Mouse (Mus musculus) left cerebral cortex, postnatal 10 days (tissue): Measurements from ENCODE around the gene Dag1. TPM values are rescaled to one million over a fixed set of nuclear protein-coding genes. Genes with fewer than 3 reads are reported as not detected.
A peak's percentile ranks its signal among the peaks of the same experiment; 100 is the strongest.

Source experiments
- DNase-seq, 2 experiments: peaks; one replicate each; pipeline ENCODE4 v3.0.0; 2021 to 2022; ENCODE audit warnings: low spot score in 2 of 2, mixed read lengths in 1 of 2; ENCODE audit errors: extremely low spot score in 1 of 2
- intact Hi-C: fragments of 180-260 bp; cut with DNase I; formaldehyde crosslinking; loops from one replicate; pipeline ENCODE4 v1.15.1; 2025
- total RNA-seq, 2 experiments: library from RNA; stranded (reverse); gene quantifications; 2 replicates each; pipeline ENCODE4 v1.2.3; 2021

The Dag1 gene
- total RNA-seq, 2 experiments from 2014 or later = 131 to 135 TPM

DNA sequence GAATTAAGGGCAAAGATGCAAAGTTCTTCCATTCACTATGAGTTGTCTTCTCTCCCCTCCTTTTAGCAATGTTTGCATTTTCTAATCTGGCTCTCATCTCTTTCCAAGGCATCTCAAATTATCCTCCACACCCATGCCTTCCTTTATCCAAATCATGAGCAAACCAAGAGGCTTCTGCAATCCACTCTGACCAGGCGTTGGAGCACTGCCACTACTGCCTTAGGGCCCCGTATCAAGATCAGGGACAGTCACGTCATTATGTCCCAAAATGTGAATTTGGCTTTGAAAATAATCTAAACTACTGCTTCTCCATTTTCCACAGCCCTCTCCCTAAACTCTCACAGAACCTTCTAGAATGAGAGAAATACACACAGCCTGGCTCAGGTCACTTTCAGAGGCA lies 19.2 kb downstream of the Dag1 start:
- no peak for DNase-seq
- intact Hi-C loops = no loop called here

DNA sequence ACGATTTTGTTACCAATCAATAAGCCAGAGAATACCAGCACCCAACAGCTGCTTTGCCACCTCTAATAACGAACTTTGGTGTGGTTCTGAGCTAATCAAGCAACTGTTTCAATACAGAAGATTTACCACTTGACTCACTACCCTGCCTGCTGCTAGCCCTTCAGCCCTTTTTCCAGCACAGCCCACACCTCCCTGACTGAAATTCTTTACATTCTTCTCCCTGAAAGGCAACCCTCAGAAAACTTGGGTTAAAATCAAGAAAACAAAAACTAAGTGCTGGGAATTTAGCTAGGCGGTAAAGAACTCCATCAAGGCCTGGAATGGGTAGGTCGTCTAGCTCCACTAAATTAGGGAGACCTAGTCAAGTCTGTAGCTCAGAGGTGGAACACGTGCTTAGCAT lies 23.8 kb downstream of the Dag1 start:
- intact Hi-C loops = no loop called here
- DNase-seq = no peak

DNA sequence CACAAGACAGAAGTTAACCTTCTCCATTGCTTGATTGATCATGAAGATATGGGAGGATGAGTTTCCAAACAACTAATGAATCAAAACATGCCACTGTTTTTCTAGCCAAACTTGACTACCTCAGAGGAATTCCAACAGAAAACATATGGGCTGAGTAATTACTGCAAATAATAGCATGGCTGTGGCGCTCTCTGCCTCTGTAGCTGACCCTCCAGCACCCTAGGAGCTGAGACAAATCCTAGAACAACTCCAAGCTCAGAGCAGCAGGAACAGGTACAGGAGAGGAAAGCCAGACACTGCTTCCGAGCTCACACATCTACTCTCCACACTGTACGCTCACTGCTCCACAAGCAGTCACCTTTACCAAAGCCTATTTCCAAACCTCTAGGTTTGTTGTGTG lies 24.9 kb downstream of the Dag1 start:
- DNase-seq = no peak
- intact Hi-C loops = no loop called here

DNA sequence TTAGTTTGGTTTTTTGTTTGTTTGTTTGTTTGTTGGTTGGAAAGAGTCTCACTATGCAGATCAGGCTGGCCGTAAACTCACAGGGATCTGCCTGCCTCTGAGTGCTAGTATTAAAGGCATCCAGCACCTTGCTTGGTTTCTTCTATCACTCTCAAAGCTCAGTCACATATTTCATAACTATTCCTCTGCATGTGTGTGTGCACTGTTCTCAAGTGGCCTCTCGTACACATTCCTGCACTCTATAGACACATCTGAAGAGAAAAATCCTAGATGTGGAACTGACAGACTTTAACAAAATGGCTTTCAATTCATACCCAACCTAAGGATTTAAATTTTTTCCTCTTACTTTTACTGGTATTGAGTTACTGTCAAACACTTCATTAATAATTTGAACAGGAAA lies 25.4 kb downstream of the Dag1 start:
- no peak for DNase-seq
- intact Hi-C loops = no loop called here

DNA sequence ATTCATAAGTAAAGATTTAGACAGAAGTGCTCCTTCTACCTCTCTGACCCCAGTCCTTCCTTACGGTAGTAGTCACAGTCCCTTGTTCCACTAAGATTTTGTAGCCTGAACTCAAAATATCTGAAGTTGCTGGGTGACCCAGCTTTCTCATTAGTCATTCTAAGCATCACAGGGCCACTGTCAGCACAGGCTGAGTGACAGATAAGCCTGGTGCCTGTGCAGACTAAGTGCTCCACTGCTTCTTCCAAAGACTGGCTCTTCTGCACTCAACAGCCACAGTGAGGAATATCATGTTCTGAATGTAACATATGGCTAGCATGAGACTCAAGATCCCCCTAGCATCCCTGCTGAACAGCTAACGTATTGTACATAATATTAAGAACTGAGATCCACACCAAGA lies 29.1 kb downstream of the Dag1 start:
- intact Hi-C loops = no loop called here
- DNase-seq = no peak

DNA sequence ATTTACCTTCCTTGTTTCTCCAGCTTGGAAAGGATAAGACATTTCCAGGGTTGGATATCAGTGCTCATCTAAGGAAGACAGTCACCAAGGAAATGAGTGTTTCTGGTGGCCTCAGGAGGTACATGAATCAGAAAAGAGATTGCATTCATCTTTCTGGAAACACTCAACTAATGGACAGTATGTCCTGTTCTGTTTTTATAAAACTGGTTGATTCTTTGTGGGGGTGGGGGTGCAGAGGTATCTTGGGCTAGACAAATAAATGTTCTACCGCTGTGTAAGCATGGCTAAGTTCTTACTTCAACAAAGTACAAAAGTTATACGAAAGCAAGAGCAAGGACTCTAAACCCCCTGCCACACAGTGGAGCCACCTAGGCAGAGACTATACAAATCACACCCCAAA lies 30.9 kb downstream of the Dag1 start:
- intact Hi-C loops = no loop called here
- DNase-seq = no peak

DNA sequence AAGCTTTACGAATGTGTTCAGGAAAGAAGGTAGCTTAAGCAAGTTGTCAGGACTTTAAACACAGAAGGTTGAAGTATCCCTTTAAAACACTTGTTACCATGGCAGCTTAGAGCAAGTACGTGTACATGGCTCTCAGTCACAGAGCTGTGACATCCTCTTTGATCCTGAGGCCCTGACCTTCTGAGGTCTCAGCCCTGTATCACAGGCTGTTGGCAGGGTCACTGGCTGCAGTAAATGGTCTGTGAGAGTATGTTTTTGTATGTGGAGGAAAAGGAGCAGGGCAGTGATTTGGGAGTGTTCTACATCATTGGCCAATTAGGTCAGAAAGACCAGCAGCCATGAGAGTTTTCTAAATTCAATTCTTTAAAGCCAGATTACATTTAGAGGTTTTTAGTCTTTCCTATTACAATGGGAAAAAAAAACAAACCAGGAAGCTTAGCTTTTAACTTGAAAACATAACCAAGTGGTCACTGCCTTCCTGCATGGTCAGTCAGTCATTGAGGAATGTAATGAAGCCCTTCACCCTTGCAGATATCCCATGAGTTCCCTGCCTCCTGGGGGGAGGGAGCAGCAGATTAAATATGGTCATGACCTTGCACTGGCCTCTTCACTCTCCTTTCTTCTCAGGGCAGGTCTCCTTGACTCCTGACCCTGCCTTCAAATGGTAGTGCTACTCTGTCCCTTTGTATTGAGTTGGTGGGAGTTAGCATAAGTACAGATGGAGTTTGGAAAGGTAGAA lies 35.7 kb downstream of the Dag1 start:
- intact Hi-C loops = no loop called here
- DNase-seq = no peak

DNA sequence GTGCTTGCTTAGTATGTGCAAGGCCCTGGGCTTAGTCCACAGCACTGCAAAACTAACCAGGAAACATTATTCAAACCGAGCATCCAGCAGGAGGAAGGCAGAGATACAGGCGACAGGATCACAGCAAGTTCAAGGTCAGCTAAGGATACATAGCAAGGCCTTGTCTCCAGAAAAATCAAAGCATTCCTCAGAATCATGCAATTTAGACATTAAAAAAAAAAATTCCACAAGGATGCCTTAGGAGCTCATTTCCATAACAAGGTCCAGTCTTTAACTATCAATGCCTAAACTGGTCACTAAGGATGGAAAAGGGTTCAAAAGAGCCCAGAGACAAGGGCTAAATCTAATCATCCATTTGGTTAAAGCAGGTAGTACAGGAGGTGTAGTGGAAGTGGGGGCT lies 38.6 kb downstream of the Dag1 start:
- DNase-seq = no peak
- intact Hi-C loops = no loop called here

DNA sequence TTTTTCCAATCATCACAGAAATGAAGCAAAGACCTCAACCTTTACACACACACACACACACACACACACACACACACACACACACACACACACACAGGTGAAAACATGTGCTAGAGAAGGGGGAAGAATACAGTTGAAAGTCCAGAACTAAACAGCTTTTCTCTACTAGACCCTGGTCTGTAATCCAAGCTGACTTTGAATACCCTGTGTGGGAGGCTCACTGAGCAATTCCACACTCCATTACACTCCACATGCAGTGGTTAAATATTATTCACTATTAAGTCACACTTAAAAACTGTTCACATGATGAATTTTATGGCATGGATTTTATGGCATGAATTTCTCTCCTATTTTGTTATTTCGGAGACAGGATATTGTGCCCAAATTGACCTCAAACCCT lies 40.1 kb downstream of the Dag1 start:
- intact Hi-C loops = no loop called here
- DNase-seq = no peak

DNA sequence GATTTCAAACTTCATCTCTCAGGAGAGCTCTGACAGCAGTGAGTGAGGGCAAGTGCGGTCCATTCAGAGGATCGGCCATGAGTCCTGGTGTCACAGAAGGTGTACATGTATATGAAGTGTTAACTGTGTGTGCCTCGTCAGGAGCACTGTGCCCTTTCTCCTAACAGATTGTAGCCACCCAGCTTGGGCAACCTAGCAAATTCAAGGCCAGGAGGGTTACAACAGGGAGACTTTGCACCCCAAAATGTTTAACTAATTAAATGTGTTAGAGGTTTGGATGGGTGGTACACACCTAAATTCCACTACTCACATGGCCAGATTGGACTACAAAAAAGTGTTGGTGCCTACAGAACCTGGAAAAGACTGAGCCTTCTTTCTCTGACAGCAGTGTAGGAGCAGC lies 42.2 kb downstream of the Dag1 start:
- intact Hi-C loops = no loop called here
- DNase-seq = no peak

DNA sequence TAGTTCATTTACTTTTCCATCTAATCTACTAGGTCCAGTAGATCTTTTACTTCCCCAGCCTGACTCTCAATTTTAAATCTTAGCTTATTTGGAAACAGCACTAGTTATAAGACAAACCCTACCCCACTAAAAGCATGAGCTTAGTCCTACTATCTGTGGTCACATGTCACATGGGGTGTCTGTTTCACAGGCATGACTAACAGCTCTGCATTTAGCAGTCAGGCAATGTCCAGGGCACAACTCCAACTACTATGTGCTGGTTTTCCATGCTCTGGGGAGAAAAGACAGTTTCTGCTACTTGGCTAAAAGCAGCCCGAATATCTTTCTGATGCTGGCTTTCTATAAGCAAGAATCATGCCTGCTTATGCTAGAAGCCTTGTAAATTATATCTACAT lies 43.4 kb downstream of the Dag1 start:
- peak in 1 of 2 experiments; percentile 59 for DNase-seq
- intact Hi-C loops = no loop called here

DNA sequence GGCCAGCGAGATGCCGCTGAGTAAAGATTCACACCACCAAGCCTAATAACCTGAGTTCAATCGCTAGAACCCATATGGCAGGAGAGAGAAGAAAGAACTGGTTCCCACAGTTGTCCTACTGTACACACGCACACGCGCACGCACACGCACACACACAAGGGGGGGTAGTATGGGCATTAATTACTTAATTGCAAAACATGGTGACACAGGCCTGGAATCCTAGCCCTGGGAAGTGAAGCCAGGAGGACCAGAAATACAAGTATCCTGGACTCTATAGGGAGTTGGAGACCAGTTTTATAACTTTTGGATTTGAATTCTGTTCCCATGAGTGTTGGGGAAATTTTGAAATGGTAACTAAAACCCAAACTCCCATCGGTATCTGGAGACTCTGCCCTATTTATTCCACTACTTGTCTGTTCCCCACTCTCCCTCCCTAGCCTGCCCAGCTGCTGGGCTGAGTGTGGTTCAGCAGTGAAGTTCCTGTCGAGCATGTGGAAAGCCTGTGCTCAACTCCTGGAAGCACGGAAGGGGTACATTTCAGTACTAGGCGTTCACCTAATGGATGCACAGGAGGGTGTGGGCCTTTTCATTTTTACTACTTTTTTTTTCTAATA lies 43.9 kb downstream of the Dag1 start:
- intact Hi-C loops = no loop called here
- DNase-seq = no peak

DNA sequence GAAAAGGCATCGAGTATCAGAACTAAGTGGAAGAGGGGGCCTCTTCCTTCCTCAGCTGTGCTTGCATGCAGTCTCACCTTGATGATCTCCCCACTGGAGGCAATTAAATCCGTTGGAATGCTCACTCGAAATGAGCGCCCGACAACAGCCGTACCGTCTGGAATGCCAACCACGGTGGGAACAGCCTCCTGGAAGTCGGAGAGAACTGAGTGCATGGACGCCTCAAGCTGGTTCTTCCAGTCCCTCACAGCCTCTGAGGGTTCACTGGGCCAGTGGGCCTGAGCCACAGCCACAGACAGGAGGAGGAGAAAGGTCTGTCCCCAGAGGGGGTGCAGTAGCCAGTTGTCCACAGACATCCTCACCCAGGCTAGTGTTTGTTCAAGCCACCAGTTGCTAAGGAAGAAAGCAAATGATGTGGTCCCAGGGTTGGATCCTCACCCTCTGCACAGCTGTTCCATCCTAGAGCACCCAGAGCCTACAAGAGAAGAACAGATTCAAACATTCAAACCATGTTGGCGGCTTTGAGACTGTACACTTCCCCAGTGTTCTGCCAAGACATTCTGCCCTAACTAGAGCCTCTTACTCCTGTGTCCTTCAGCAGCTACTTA lies 45.7 kb downstream of the Dag1 start:
- DNase-seq = no peak
- intact Hi-C loops = no loop called here

DNA sequence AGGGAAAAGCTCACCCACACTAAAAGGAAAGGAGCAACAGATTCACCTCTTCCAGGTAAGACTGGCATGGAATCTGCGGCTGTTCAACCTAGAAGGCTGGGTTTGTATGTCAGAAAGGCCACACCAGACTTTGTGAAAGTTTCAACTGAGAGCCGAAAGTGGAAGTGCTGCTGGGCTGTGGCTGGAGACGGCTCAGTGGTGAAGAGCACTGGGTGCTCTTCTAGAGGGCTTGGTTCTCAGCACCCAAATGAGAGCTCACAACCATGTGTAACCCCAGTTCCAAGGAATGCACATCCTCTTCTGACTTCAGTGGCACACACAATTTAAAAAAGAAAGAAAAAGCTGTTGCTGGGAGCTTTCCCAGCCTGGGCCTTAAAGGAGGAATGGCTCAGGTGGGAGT lies 46.4 kb downstream of the Dag1 start:
- intact Hi-C loops = no loop called here

DNA sequence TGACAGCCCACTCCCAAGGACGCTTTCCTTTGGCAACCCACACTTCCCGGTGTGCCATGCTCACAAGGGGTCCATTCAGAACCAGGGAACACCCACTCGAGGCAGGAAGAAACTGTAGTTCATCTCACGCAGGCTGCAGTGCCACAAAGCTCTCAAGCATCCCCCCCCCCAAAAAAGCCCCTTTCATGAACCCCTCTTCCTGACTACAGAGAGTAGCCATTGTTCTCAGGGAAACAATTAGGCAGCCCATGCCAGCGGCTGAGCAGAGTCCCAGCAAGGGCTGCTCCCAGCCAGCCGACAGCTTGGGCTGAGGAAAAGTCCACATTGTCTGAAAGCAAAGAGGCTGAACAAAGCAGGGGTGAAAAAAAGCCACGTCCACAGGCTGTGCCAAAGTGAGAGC lies 50.7 kb downstream of the Dag1 start:
- intact Hi-C loops = no loop called here
- DNase-seq = peak in 1 of 2 experiments; percentile 51

More for the DNA sequence above, 46.4 kb downstream of the Dag1 start:
- no peak for DNase-seq

DNA sequence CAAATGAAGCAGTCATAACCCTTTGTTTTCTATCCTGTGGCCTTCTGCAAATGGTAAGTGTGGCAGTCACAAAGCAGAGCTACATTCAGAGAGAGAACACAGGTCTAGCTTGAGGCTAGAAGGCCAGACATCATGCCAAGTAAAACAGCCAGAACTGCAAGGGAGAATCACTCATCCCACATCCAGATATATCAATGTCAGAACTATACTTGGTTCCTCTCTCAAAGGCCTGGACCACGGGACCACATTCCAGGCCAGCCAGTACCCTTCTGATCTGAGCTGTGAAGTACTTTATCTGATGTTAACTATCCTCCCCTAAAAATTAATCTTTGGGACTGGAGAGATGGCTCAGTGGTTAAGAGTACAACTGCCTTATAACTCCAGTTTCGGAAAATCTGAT lies 51.3 kb downstream of the Dag1 start:
- intact Hi-C loops = no loop called here
- no peak for DNase-seq

DNA sequence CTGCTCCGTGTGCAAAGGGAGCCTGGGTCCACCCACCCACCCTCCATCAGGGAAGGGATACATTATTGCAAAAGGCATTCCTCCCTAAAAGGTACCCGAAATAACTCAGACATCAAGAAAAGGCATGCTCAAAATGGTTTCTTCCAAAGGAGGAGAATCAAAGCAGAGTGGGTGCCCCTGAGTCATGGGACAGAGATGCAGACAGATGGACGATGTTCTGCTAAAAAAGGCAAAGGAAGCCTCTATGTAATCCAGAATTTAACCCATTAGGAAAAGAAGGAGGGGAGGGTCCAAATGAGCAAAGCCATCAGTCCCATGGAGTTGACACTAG lies 58.2 kb downstream of the Dag1 start:
- no peak for DNase-seq
- intact Hi-C loops = no loop called here

DNA sequence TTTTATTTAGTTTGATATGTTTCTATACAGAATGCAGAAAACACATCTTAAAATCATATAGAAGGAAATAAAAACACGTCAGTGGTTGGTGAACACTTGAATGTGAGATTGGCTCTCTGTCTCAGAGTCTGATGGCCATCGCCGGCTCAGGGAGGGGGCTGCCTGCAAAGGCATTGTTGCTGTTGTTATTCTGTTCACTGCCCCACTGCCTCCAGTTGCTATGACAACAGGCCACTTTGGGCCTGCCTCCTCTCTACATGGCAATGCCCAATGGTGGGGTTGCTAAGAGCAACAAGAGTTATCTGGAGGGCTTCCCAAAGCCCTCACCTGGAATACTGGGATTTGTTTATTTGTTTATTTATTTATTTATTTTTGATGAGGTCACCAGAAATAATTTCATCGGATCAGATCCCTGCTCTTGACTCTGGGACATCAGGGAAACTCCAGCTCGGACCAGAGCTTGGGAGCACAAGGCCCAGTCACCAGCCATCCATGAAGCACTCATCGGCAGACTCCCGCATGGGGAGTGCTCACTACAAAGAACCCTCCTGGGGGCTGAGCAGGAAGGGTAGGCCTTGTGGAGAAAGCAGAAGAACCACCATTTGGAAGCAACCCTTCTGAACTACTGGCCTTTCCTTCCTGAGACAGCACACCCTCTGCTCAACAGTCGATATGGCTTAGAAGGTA lies 58.7 kb downstream of the Dag1 start:
- intact Hi-C loops = loop anchor here (5.0 kb wide), 1 partner anchor 77 kb away; no protein-coding TSS in a partner anchor
- peak in 1 of 2 experiments; percentile 50 for DNase-seq

DNA sequence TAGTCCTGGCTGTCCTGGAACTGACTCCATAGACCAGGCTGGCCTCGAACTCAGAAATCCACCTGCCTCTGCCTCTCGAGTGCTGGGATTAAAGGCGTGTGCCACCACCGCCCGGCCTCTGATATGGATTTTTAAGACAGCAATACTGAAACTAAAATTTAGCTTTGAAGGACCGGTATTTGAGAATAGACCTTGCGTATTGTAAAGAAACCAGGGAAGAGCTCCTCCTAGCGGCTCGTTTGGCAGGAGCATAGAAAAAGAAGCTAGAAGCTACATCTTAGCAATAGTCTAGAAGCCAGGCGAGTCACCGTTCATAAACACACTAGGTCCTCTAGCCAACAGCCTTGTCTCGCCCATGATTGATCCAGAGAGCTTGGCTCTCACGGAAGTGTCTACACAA lies 60.7 kb downstream of the Dag1 start:
- intact Hi-C loops = loop anchor here (5.0 kb wide), 1 partner anchor 79 kb away; no protein-coding TSS in a partner anchor
- peak; percentile 71 to 80 for DNase-seq

DNA sequence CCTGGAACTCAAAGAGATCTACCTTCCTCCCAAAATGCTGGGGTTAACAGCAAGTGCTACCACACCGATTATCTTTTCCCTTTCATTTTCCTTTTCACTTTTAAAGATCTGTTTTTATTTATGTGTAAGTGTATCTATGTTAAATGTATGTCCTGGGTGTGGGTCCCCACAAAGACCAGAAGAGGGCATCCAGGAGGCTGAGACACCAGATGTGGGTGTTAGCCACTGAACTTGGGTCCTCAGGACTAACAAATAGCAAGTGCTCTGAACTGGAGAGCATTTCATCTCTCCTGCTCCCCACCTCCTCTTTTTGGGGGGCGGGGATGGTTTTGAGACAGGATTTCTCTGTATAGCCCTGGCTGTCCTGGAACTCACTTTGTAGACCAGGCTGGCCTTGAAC lies 61.6 kb downstream of the Dag1 start:
- no peak for DNase-seq
- intact Hi-C loops = loop anchor here (5.0 kb wide), 1 partner anchor 80 kb away; no protein-coding TSS in a partner anchor
